Mouse (Mus musculus) inflammation-experienced regulatory T-cells (primary cell): ENCODE measurements around the gene Gm2310. TPM values are rescaled to one million over a fixed set of nuclear protein-coding genes. Genes with fewer than 3 reads are reported as not detected.

Experiments
- polyA plus RNA-seq, 2 experiments: library from polyadenylated mRNA; unstranded; fragments of 100-300 nt; shearing (Covaris generic); gene quantifications; one replicate each; pipeline ENCODE4 v1.2.1; 2017

Gm2310 gene
- polyA plus RNA-seq: not detected

GRCm38 (mm10) chr15:8519853-8520252 lies at the start of gene Gm2310:
Gm2310 (minus strand) TSS chr15:8519953.

Other genes starting within 250 kb of the Gm2310 start
- 10 to 100 TPM; 26.8 to 27.4 TPM for gene Nipbl, start 75.5 kb downstream of the Gm2310 start, polyA plus RNA-seq
- gene Slc1a3, start 190.8 kb upstream of the Gm2310 start, polyA plus RNA-seq: 1 to 10 TPM in 1 of 2 experiments, under 1 TPM in 1; 0.88 to 7.0 TPM